Mouse (Mus musculus): ENCODE data around the gene Slc4a2. TPM values are rescaled to one million over a fixed set of nuclear protein-coding genes. Genes with fewer than 3 reads are reported as not detected.

The Slc4a2 gene
- polyA plus RNA-seq, 1 experiment from 2014 or later: 19.5 TPM

DNA sequence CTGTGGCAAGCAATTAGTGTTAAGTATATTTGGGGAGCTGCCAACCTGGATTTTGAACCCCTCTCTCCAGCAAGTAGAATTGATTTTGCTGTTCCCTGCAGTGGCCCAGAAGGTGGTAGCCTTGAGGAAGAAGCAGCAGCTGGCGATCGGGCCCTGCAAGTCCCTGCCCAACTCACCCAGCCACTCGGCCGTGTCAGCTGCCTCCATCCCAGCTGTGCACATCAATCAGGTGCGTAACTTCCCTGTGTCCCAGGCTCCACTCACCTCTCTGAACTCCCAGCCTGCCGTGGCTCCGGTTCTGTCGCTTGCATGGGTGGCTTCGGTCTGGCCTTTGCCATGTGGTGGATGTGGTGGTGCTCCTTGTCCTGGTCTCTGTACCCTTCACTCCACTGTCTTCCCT is 54.3 kb downstream of the Slc4a2 start:
- H3K9ac ChIP-seq: no peak overlapping the region
- H3K36me3 ChIP-seq (ENCODE audit: poor library complexity, severe bottlenecking): peaks cover 60% of the 10 kb centered on the region
- ATAC-seq: no peak
- no peak overlapping the region for H3K4me2 ChIP-seq
- no peak overlapping the region for H3K4me3 ChIP-seq
- no peaks in the 10 kb centered on the region for H3K9me3 ChIP-seq (replicated peaks)
- no peak overlapping the region for H3K27ac ChIP-seq
- peaks cover 39% of the 10 kb centered on the region for H3K27me3 ChIP-seq
- H3K4me1 ChIP-seq: peaks cover 50% of the 10 kb centered on the region
- 92% methylated on average over 9 of the region's 9 CpGs for WGBS

DNA sequence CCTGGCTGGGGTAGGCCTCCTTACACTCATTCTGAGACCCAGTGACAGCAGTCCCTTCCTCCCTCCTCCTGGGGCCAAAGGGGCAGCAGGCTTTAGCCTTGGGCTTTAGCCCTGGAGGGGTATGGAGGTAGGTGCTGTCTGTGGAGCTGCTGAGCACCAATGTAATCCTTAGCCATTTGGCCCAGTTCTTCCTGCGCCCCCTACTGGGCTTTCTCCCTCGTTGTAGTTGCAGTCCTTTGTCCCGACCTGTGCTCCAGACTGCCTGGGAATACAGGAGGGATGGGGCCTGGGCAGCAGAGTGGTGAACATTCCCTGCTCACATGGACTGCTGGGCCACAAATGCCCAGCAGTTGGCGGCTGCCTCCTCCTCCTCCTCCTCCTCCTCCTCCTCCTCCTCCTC is 58.0 kb downstream of the Slc4a2 start:
- ATAC-seq: peak; percentile 61
- H3K4me1 ChIP-seq: peaks cover 60% of the 10 kb centered on the region
- H3K27ac ChIP-seq: 0 out of 2 replicates have a peak overlapping the region, but pooled peaks have one; percentile 8
- H3K9me3 ChIP-seq (replicated peaks): no peaks in the 10 kb centered on the region
- peaks cover 13% of the 10 kb centered on the region; the same call in 1 of the 2 replicates for H3K27me3 ChIP-seq
- 0% methylated on average over 3 of the region's 4 CpGs for WGBS
- no peak overlapping the region; the same call in 1 of the 2 replicates for H3K9ac ChIP-seq
- no peak overlapping the region for H3K4me3 ChIP-seq
- H3K4me2 ChIP-seq: no peak overlapping the region
- H3K36me3 ChIP-seq (ENCODE audit: poor library complexity, severe bottlenecking): peaks cover 74% of the 10 kb centered on the region

DNA sequence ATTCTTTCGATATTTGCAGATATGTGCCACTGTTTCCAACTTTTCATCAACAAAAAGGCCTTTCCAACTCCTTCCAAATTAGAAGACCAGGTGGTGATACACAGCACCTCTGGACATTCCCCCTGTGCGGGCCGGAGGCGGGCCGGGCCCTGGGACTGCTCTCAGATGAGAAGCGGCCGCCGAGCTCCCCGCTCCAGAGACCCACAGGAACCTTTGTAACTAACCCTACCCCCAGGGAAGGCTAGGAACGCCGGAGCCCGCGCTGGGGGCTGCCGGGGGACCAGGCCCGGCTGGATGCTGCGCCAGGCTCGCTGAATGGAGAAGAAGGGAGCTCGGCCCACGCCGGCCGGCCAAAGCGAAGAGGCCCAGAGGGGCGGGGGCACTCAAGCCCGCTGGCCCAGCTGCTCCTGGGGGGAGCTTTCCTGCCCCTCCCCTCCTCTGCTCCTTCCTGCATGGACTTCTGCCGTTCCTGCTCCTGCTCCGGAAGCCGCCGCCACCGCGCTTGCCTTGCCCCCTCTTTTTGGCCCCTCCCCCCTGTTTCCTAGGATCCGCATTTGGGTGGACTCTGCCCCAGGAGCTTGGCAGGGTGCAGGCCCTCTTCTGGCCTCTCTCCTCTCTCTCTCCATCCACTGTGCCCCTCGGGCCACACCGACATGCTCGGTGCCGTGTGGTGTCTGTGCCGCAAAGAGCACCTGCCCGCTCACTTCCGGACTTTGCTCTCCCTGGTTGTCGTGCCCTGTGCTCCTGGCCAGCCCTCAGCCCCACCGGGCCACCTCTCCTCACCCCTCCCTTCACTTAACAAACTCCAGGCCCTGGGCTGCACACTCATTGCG is 58.8 kb downstream of the Slc4a2 start:
- 0 out of 2 replicates have a peak overlapping the region, but pooled peaks have one; percentile 12 for H3K9ac ChIP-seq
- no peaks in the 10 kb centered on the region for H3K9me3 ChIP-seq (replicated peaks)
- H3K4me1 ChIP-seq: peaks cover 60% of the 10 kb centered on the region
- no peak overlapping the region for H3K27ac ChIP-seq
- no peak for ATAC-seq
- H3K4me3 ChIP-seq: no peak overlapping the region
- peaks cover 74% of the 10 kb centered on the region for H3K36me3 ChIP-seq (ENCODE audit: poor library complexity, severe bottlenecking)
- peak overlapping the region; percentile 15; the same call in 1 of the 2 replicates for H3K4me2 ChIP-seq
- H3K27me3 ChIP-seq: peaks cover 21% of the 10 kb centered on the region
- 39% methylated on average over 39 of the region's 41 CpGs for WGBS

DNA sequence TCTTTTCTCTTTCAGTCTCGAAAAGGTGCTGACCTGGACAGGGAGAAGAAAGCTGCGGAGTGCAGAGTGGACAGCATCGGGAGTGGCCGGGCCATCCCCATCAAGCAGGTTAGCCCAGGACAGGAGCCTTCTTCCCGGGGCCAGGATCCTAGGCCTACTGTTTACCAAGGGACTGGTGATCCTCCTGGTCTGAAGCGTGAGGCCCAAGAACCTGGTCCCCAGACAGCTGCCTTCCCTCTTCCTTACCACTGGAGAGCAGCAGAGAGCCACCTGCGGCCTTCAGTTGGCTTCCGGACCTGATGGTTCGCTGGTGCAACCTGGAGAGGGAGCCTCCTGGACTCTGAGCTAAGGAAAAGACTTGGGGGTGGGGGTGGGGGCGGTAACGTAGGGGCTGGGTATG is 59.7 kb downstream of the Slc4a2 start:
- H3K27ac ChIP-seq: no peak overlapping the region
- H3K9me3 ChIP-seq (replicated peaks): no peaks in the 10 kb centered on the region
- H3K9ac ChIP-seq: no peak overlapping the region
- H3K4me1 ChIP-seq: peaks cover 60% of the 10 kb centered on the region
- H3K27me3 ChIP-seq: peaks cover 28% of the 10 kb centered on the region
- WGBS: 14% methylated on average over 11 of the region's 11 CpGs
- peaks cover 74% of the 10 kb centered on the region for H3K36me3 ChIP-seq (ENCODE audit: poor library complexity, severe bottlenecking)
- ATAC-seq: peak; percentile 9; the same call in 1 of the 2 replicates
- no peak overlapping the region for H3K4me3 ChIP-seq
- no peak overlapping the region for H3K4me2 ChIP-seq

DNA sequence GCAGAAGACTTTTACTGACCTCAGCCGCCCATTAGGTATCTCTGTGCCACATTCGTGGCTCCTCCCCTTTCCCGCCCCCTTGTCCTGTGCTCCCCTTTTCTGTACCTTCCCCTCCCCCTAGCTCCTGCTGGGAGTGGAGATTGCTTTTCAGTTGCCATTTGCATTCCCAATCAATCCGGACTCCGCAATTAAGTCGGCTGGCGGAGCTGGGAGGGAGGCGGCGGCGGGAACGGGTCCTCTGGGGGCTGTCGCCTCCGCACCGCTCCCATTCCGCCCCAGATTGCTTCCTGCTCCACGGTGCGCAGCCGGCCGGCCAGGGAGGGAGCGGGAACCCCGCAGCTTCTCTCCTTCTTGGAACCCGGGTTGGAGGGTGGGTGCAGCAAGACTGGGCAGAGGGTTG is 61.3 kb downstream of the Slc4a2 start:
- peaks cover 39% of the 10 kb centered on the region for H3K27me3 ChIP-seq
- peak overlapping the region; percentile 25 for H3K4me3 ChIP-seq
- ATAC-seq: peak; percentile 27; the same call in 1 of the 2 replicates
- H3K9me3 ChIP-seq (replicated peaks): no peaks in the 10 kb centered on the region
- H3K4me2 ChIP-seq: peak overlapping the region; percentile 56
- H3K36me3 ChIP-seq (ENCODE audit: poor library complexity, severe bottlenecking): peaks cover 74% of the 10 kb centered on the region
- H3K27ac ChIP-seq: peak overlapping the region; percentile 31; the same call in 1 of the 2 replicates
- H3K4me1 ChIP-seq: peaks cover 62% of the 10 kb centered on the region
- WGBS: 3% methylated on average over 22 of the region's 22 CpGs
- peak overlapping the region; percentile 51 for H3K9ac ChIP-seq

DNA sequence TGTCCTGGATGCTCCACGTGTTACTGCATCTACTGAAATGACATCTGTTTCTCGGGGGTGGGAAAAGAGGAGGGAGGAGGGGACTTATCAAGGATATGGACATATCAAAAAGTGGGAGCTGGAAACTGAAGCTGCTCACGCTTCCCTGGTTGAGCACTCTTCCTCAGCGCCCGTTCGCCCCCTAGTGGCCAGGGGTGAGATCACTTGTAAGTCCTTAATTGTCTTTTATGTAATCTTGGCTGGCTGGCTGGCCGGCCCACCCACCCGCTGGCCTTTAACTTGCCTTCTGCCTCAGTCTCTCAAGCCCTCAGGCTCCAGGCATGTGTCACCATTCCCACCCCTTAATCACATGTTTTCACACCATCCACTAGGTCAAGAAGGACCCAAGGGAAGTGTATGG is 62.5 kb downstream of the Slc4a2 start:
- Histone ChIP-seq H3K36me3 (ENCODE audit: poor library complexity, severe bottlenecking) (peaks cover 74% of the 10 kb centered on the region), H3K9ac (0 out of 2 replicates have a peak overlapping the region, but pooled peaks have one; percentile 51), H3K4me3 (no peak overlapping the region), H3K27ac (peak overlapping the region; percentile 35; the same call in 1 of the 2 replicates), H3K4me1 (peaks cover 65% of the 10 kb centered on the region), H3K27me3 (peaks cover 45% of the 10 kb centered on the region), H3K9me3 (replicated peaks) (no peaks in the 10 kb centered on the region), H3K4me2 (peak overlapping the region; percentile 56; the same call in 1 of the 2 replicates)
- 0 out of 2 replicates have a peak, but pooled peaks have one; percentile 15 for ATAC-seq
- WGBS: under 1% methylated on average over 8 of the region's 8 CpGs

DNA sequence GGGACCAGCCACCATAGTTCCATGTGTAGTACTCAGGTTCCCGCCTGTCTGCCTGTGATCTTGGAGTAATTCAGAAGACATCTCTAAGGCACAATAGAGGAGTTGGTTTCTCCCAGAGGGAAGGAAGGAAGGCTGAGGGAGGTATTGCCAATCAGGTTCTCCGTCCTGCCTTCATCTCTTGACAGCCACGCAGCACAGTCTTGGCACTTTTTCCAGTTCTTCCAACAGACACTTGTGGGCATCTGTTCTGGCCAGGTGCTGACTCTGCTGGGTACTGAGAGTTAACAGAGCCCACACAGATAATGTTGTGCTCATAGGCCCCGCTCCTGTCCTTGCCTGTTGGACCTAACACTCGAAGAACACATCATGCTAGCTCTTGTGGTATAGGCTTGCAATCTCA is 63.1 kb downstream of the Slc4a2 start:
- H3K4me2 ChIP-seq: no peak overlapping the region
- H3K9me3 ChIP-seq (replicated peaks): no peaks in the 10 kb centered on the region
- ATAC-seq: no peak
- peaks cover 74% of the 10 kb centered on the region for H3K36me3 ChIP-seq (ENCODE audit: poor library complexity, severe bottlenecking)
- no peak overlapping the region for H3K4me3 ChIP-seq
- no peak overlapping the region for H3K9ac ChIP-seq
- peaks cover 51% of the 10 kb centered on the region for H3K27me3 ChIP-seq
- peaks cover 58% of the 10 kb centered on the region for H3K4me1 ChIP-seq
- 86% methylated on average over 5 of the region's 5 CpGs for WGBS
- H3K27ac ChIP-seq: no peak overlapping the region

DNA sequence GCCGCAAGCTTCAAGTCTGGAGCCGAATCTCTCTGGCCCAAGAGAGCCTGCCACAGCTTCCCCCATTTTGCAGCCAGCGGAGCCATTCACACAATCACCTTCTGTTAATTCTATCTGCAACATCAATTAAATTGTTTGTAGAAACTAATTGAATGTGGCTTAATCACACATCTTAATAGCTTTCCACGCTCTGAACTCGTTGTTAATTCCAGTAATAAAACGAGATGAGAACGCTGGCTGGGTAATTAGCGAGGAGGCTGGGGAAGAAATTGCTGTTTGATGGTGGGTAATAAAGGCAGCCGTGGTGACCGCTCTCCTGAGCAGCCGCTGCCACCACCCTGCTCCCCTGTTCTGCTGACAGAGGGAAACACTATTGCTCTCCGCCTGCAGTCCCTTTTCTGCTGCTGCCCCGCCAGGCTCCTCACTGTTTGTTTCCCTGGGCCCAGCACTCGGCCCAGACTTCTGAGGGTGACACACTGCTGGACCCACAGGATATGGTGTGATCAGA is 66.8 kb downstream of the Slc4a2 start:
- H3K9ac ChIP-seq: no peak overlapping the region
- H3K27me3 ChIP-seq: peaks cover 66% of the 10 kb centered on the region
- 35% methylated on average over 14 of the region's 14 CpGs for WGBS

More for the DNA sequence above, 66.8 kb downstream of the Slc4a2 start:
- no peak for ATAC-seq
- Histone ChIP-seq H3K36me3 (ENCODE audit: poor library complexity, severe bottlenecking) (peaks cover 83% of the 10 kb centered on the region), H3K4me1 (peaks cover 46% of the 10 kb centered on the region), H3K4me3 (no peak overlapping the region), H3K9me3 (replicated peaks) (no peaks in the 10 kb centered on the region), H3K4me2 (no peak overlapping the region), H3K27ac (peak overlapping the region; percentile 2; the same call in 1 of the 2 replicates)

Other genes with a start within 250 kb of the Slc4a2 start
- gene Kcnh2, start 72.2 kb upstream of the Slc4a2 start, polyA plus RNA-seq (2015; fragmentation: Nextera tagmentation; extraction: Ambion mirVana): 4.3 and 6.9 TPM in 2 replicates
- 5.6 and 5.9 TPM in 2 replicates for gene Nos3, start 59.0 kb upstream of the Slc4a2 start, polyA plus RNA-seq (2015; fragmentation: Nextera tagmentation; extraction: Ambion mirVana)
- gene Atg9b, start 31.7 kb upstream of the Slc4a2 start, polyA plus RNA-seq (2015; fragmentation: Nextera tagmentation; extraction: Ambion mirVana): 0.52 and 0.57 TPM in 2 replicates
- gene Abcb8, start 30.2 kb upstream of the Slc4a2 start, polyA plus RNA-seq (2015; fragmentation: Nextera tagmentation; extraction: Ambion mirVana): 39.0 and 48.1 TPM in 2 replicates
- 0.24 TPM in 1 of 2 replicates, not detected in the other for gene Asic3, start 10.4 kb upstream of the Slc4a2 start, polyA plus RNA-seq (2015; fragmentation: Nextera tagmentation; extraction: Ambion mirVana)
- gene Cdk5, start 307 bp upstream of the Slc4a2 start, polyA plus RNA-seq (2015; fragmentation: Nextera tagmentation; extraction: Ambion mirVana): 80.7 and 84.0 TPM in 2 replicates
- gene Fastk, start 21.4 kb downstream of the Slc4a2 start, polyA plus RNA-seq (2015; fragmentation: Nextera tagmentation; extraction: Ambion mirVana): 85.3 and 86.9 TPM in 2 replicates
- gene Tmub1, start 24.0 kb downstream of the Slc4a2 start, polyA plus RNA-seq (2015; fragmentation: Nextera tagmentation; extraction: Ambion mirVana): 32.5 and 35.4 TPM in 2 replicates
- gene Agap3, start 28.3 kb downstream of the Slc4a2 start, polyA plus RNA-seq (2015; fragmentation: Nextera tagmentation; extraction: Ambion mirVana): 38.0 and 39.2 TPM in 2 replicates
- 0.90 and 0.97 TPM in 2 replicates for gene Gbx1, start 103.4 kb downstream of the Slc4a2 start, polyA plus RNA-seq (2015; fragmentation: Nextera tagmentation; extraction: Ambion mirVana)
- 0.06 and 0.15 TPM in 2 replicates for gene Asb10, start 117.1 kb downstream of the Slc4a2 start, polyA plus RNA-seq (2015; fragmentation: Nextera tagmentation; extraction: Ambion mirVana)
- gene 4931409K22Rik, start 133.0 kb downstream of the Slc4a2 start, polyA plus RNA-seq (2015; fragmentation: Nextera tagmentation; extraction: Ambion mirVana): 0.62 TPM in 2 replicates
- 117 and 124 TPM in 2 replicates for gene Abcf2, start 153.6 kb downstream of the Slc4a2 start, polyA plus RNA-seq (2015; fragmentation: Nextera tagmentation; extraction: Ambion mirVana)
- 15.0 and 17.2 TPM in 2 replicates for gene Chpf2, start 162.9 kb downstream of the Slc4a2 start, polyA plus RNA-seq (2015; fragmentation: Nextera tagmentation; extraction: Ambion mirVana)
- 111 and 114 TPM in 2 replicates for gene Smarcd3, start 200.6 kb downstream of the Slc4a2 start, polyA plus RNA-seq (2015; fragmentation: Nextera tagmentation; extraction: Ambion mirVana)